Mouse (Mus musculus): ENCODE results near the gene Gse1.

Gse1 gene

GRCm38 (mm10) chr8:120276891-120277426 is 48.7 kb downstream of the Gse1 start:
- no peak for DNase-seq

- DNase-seq: no peak
Measured at GRCm38 (mm10) chr8:120278009-120278408, 49.8 kb downstream of the Gse1 start.

GRCm38 (mm10) chr8:120279418-120279817 is 51.2 kb downstream of the Gse1 start:
- no peak for DNase-seq

DNA sequence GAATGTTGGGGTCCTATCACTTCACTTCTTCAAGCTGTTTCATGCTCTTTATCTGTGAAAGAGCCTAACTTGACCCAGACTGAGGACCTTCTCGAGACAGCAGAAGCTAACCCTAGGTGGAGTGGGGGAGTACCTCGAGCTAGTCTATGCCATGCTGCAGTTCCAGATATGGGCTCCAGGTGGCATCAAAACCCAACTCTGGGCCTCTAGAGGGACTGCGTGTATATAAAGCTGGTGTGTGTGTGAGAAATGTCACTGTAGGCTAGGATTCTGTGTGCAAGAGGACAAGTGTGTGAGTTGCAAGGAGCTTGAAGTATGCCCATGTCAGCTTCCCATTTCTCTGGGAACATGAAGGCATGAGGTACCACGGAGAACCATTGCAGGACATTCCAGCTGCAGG is 53.2 kb downstream of the Gse1 start:
- peak; percentile 80 for DNase-seq

- no peak for DNase-seq
Measured at GRCm38 (mm10) chr8:120282465-120282864, 54.2 kb downstream of the Gse1 start.

- DNase-seq: no peak
Measured at GRCm38 (mm10) chr8:120284265-120284664, 56.0 kb downstream of the Gse1 start.

DNA sequence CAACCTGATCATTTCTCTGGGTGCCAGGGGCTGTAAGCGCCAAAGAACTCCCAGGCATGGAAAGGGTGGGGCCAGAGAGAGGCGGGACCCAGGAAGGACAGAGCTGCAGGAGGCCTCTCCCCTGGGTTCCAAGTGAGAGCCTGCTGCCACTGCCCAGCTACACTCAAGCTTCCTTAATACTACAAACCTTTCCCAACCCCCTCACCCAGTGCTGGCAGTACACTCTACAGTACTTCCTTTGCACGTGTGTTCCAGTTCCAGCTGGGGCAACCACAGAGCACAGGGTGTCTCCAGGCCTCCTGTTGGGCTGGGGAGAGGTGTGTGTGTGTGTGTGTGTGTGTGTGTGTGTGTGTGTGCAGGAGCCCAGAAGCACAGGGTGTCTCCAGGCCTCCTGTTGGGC is 56.8 kb downstream of the Gse1 start:
- DNase-seq: no peak

DNA sequence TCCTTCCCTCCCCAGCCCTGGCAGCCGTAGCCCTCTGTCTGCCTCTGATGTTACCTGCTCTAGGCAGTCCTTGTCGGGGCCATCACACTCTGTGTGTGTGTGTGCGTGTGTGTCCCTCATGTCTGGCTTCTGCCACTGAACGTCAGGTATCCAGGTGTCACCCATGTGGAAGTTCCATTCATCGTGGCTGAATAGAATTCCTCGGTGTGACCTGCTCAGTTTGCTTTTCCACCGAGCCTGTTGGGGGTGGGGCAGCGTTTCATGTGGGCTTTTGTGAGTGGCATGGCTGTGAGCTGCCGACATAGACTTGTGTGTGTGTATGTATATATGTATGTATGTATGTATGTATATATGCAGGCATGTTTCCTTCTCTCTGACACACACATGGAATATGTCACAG is 57.6 kb downstream of the Gse1 start:
- DNase-seq: no peak

GRCm38 (mm10) chr8:120288122-120288908 is 60.1 kb downstream of the Gse1 start:
- DNase-seq: peak; percentile 72

GRCm38 (mm10) chr8:120289191-120289590 is 60.9 kb downstream of the Gse1 start:
- no peak for DNase-seq

DNA sequence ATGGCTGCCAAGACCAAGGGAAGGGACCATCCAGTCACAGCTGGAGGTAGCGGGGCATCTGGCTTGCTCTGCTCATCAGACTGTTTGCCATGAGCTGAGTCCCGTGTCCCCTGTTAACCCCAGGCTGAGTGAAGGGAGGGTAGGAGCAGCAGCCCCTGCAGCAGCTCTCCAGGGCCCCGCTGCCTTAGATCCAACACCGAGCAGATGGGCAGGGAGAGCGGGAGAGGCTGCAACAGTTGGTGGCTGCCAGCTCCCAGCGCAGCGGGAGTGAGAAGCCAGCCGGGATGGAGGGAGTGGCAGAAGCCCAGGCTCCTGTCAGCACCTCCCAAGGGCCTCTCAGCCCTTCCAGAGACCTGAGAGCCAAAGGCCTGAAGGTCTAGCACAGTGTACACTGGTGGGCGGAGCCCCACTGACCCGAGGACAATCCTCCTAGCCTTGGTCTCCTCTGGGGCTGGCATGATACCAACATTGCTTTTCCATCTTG is 61.5 kb downstream of the Gse1 start:
- peak; percentile 67 for DNase-seq

GRCm38 (mm10) chr8:120290614-120291013 is 62.4 kb downstream of the Gse1 start:
- DNase-seq: no peak

GRCm38 (mm10) chr8:120291650-120292049 is 63.4 kb downstream of the Gse1 start:
- no peak for DNase-seq

GRCm38 (mm10) chr8:120292316-120293107 is 64.3 kb downstream of the Gse1 start:
- peak; percentile 69 for DNase-seq

- no peak for DNase-seq
Measured at GRCm38 (mm10) chr8:120293421-120294357, 65.4 kb downstream of the Gse1 start.

DNA sequence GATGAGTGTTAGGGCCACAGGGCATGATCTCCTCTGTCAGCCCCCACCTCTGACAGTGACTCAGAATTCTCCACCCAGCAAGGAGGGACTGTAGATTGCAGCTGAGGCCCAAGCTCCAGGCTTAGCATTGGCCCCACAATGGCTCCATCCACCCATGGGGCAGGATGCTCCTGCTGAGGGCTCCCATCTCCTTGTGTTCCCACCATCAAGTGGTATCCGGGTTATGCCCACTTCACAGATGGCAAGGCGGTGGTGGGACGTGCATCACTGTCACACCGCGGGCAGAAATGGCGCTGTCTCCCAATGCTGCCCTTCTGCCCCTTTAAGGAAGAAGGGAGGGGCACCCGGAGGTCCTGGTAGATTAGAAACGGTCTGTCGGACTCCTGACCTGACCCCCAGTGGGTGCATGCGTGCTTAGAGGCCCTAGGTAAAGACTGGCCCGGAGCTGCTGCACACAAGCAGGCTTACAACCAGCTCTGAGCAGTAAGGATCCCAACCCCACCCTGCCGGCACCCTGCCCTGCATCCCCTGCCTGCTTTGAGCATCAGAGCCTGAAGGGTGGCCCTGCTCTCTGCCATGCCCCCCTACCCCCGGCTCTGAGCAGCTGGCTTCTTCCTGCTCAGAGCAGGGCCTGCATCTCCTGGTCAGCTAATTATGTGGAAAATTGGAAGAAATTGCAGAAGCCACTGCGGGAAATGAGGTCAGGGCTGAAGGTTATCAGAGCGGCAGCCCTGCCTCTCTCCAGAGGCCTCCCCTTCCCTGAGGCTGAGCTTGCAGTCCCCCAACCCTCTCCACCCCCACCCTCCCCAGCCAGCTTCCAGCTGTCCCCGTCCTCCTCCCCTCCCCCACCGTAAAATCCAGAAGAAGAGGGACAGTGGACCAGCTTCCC is 67.0 kb downstream of the Gse1 start:
- DNase-seq: no peak

- DNase-seq: no peak
Measured at GRCm38 (mm10) chr8:120297000-120297399, 68.7 kb downstream of the Gse1 start.

DNA sequence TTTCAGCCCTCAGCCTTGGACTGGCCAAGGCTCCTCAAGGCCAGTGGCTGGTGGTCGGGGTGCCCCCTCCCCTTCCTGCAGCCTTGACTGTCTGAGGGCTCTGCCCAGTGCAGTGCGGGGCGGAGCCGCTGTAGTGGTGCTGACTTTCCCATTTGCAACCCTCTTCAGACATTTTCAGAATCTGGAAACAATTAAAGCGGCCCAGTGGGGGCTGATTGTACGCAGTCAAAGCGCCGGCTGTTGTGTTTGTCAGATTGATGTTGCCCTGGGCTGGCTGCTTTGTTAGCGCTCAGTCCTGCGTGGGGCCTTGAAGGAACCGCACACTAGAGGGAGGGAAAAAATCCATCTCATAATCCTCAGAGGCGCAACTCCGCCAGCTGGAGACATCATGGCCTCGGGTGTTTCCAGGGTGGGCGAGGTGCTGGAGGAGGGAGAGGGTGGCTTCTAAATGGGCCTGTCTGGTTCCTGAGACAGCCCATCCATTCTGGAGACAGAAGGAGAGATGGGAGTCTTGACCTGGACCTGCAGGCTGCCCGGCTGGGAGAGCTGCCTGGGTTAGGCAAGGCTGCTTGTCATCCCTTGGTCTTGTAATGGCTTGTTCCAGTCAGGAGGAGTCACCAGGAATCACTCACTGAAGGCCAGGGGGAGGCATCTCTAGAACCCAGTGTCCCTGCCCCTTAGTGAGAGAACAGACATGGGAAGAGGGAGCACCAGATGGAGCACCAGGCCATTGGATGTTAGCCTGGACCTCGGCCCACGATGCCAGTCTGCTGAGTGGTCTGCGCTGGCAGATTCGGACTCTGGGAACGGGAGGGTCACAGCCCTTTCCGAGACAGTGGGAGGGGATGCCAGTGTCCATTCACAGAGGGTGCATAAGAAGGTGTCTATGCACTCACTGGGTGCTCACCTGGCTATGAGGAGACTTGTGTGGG is 70.6 kb downstream of the Gse1 start:
- no peak for DNase-seq

- DNase-seq: peak; percentile 68
Measured at GRCm38 (mm10) chr8:120300601-120301141, 72.4 kb downstream of the Gse1 start.

All from right cerebral cortex, postnatal 14 days (tissue).